Mouse (Mus musculus) thymus, adult 2 months (tissue): ENCODE data around the gene Akap5. TPM values are rescaled to one million over a fixed set of nuclear protein-coding genes. Genes with fewer than 3 reads are reported as not detected.

Source experiments
- DNase-seq: peaks from one replicate; pipeline ENCODE4 v3.0.0; 2021
- H3K27ac ChIP-seq: fragments of 200-500 bp; 2 replicates; pipeline ENCODE4 v1.5.1; 2012; ENCODE audit warnings: low read length, control low read depth; ENCODE audit not compliant: control insufficient read depth, insufficient read depth
- H3K27me3 ChIP-seq: fragments of 200-500 bp; 2 replicates; pipeline ENCODE4 v1.6.1; 2012; ENCODE audit warnings: mild to moderate bottlenecking, low read length, moderate library complexity, mixed read lengths; ENCODE audit not compliant: control insufficient read depth, insufficient read depth
- H3K36me3 ChIP-seq: fragments of 200-500 bp; 2 replicates; pipeline ENCODE4 v1.6.1; 2012; ENCODE audit warnings: mild to moderate bottlenecking, low read length, moderate library complexity; ENCODE audit not compliant: control insufficient read depth, insufficient read depth
- H3K4me1 ChIP-seq: fragments of 200-500 bp; replicated peaks from 2 replicates; pipeline ENCODE4 v1.6.1; 2012; ENCODE audit warnings: low read length; ENCODE audit not compliant: control insufficient read depth, insufficient read depth
- H3K4me3 ChIP-seq: fragments of 200-500 bp; 2 replicates; pipeline ENCODE4 v1.5.1; 2012; ENCODE audit warnings: mild to moderate bottlenecking, low read length, control low read depth, moderate library complexity; ENCODE audit not compliant: control insufficient read depth, insufficient read depth
- CTCF ChIP-seq: fragments of 200-500 bp; IDR thresholded peaks from 2 replicates; pipeline ENCODE4 v1.5.1; 2012; ENCODE audit warnings: mild to moderate bottlenecking, control low read depth, low read length, moderate library complexity, borderline replicate concordance; ENCODE audit not compliant: control insufficient read depth, poor library complexity, insufficient read depth; ENCODE audit errors: extremely low read depth
- POLR2A ChIP-seq: fragments of 200-500 bp; IDR thresholded peaks from 2 replicates; pipeline ENCODE4 v1.6.1; 2012; ENCODE audit warnings: mild to moderate bottlenecking, low read length, control low read depth, moderate library complexity; ENCODE audit not compliant: control insufficient read depth, poor library complexity, insufficient read depth; ENCODE audit errors: extremely low read depth
- WGBS: fragments of 180-500 bp; shearing (Covaris S2); methylation state at CpG from one replicate; pipeline ENCODE4 v1.1.7; 2018; 5-methylcytosine and 5-hydroxymethylcytosine counted together
- polyA plus RNA-seq: library from polyadenylated mRNA; depleted of rRNA; stranded (reverse); fragments of >200 nt; gene quantifications from 2 replicates; pipeline ENCODE4 v1.2.3, GENCODE M21; 2012

Gene Akap5
- polyA plus RNA-seq, 1 experiment = 0.16 TPM

- TF ChIP-seq CTCF (peak; percentile 69; the same call in 1 of the 2 replicates), POLR2A (no peak)
- Histone ChIP-seq H3K4me3 (no peak overlapping the region), H3K4me1 (peaks cover 19% of the 10 kb centered on the region), H3K27me3 (no peaks in the 10 kb centered on the region), H3K27ac (peak overlapping the region; percentile 25; the same call in 1 of the 2 replicates), H3K36me3 (no peaks in the 10 kb centered on the region)
- 68% methylated on average over 6 of the region's 7 CpGs for WGBS
- peak; percentile 51 for DNase-seq
Observed at GRCm38 (mm10) chr12:76372881-76373818, 48.5 kb downstream of the Akap5 start.

- Histone ChIP-seq H3K27me3 (no peaks in the 10 kb centered on the region), H3K4me3 (no peak overlapping the region), H3K36me3 (no peaks in the 10 kb centered on the region), H3K27ac (no peak overlapping the region), H3K4me1 (peaks cover 18% of the 10 kb centered on the region)
- DNase-seq = no peak
- TF ChIP-seq CTCF = no peak
- no peak for TF ChIP-seq POLR2A
- 90% methylated on average over 6 of the region's 6 CpGs for WGBS
Observed at GRCm38 (mm10) chr12:76373991-76374390, 49.3 kb downstream of the Akap5 start.

- DNase-seq = no peak
- no peak overlapping the region for H3K4me3 ChIP-seq
- H3K4me1 ChIP-seq = peaks cover 18% of the 10 kb centered on the region
- H3K27me3 ChIP-seq = no peaks in the 10 kb centered on the region
- WGBS = 93% methylated on average over 4 of the region's 4 CpGs
- no peak overlapping the region for H3K27ac ChIP-seq
- no peaks in the 10 kb centered on the region for H3K36me3 ChIP-seq
- TF ChIP-seq POLR2A (no peak), CTCF (no peak)
Observed at GRCm38 (mm10) chr12:76374911-76375310, 50.2 kb downstream of the Akap5 start.

GRCm38 (mm10) chr12:76375506-76375905 is 50.8 kb downstream of the Akap5 start:
- no peak overlapping the region for H3K27ac ChIP-seq
- H3K36me3 ChIP-seq = no peaks in the 10 kb centered on the region
- no peak for TF ChIP-seq CTCF
- no peak for TF ChIP-seq POLR2A
- no peaks in the 10 kb centered on the region for H3K27me3 ChIP-seq
- peaks cover 18% of the 10 kb centered on the region for H3K4me1 ChIP-seq
- 79% methylated on average over 3 of the region's 3 CpGs for WGBS
- H3K4me3 ChIP-seq = no peak overlapping the region
- DNase-seq = no peak

DNA sequence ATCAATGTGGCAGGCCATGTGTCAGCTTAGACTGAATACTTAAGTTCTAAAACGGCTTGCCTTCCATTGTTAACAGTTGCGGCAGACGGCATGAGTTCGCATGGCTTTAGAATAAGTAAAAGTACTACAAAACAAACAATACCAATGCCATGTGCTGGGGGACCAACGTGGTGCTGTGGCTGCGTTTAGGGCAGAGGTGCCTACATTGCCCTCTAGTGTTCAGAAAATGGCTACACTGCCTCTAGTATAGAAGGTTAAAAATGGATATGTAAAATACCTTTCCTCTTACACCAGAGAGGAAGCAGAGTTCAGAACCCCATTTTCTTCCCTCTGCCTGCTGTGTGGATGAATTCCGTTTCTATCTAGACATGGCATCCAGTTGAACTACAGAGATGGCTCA is 52.0 kb downstream of the Akap5 start:
- H3K4me1 ChIP-seq = peaks cover 18% of the 10 kb centered on the region
- H3K4me3 ChIP-seq = no peak overlapping the region
- no peaks in the 10 kb centered on the region for H3K36me3 ChIP-seq
- WGBS = 32% methylated on average over 7 of the region's 7 CpGs
- no peak overlapping the region for H3K27ac ChIP-seq
- DNase-seq = peak; percentile 53
- no peak for TF ChIP-seq POLR2A
- TF ChIP-seq CTCF = no peak
- H3K27me3 ChIP-seq = no peaks in the 10 kb centered on the region

- Histone ChIP-seq H3K27ac (no peak overlapping the region), H3K4me3 (no peak overlapping the region), H3K36me3 (no peaks in the 10 kb centered on the region), H3K4me1 (peaks cover 17% of the 10 kb centered on the region), H3K27me3 (no peaks in the 10 kb centered on the region)
- TF ChIP-seq POLR2A (no peak), CTCF (no peak)
- DNase-seq = no peak
- 94% methylated on average over 6 of the region's 6 CpGs for WGBS
Observed at GRCm38 (mm10) chr12:76377059-76377458, 52.4 kb downstream of the Akap5 start.

DNA sequence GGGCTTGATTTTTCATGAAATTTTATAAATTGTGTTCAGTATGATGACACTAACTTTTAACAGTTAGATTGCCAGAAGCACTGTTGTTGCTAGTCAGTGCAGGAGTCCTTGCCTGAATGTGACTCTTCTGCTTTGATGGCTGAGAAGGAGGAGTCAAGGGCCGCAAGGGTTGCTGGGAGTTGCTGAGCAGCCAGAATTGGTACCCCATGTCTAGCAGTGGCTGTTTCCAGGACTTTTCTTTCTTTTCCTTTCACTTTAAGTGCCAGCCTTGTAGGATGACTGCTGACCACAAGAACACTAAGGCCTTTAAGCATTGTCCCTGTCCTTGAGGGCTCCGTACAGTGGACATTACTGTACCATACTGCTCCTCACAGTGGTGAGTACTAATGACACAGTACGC is 53.0 kb downstream of the Akap5 start:
- no peak for TF ChIP-seq CTCF
- no peak for TF ChIP-seq POLR2A
- no peak overlapping the region for H3K27ac ChIP-seq
- H3K36me3 ChIP-seq = no peaks in the 10 kb centered on the region
- DNase-seq = no peak
- H3K4me3 ChIP-seq = no peak overlapping the region
- H3K27me3 ChIP-seq = no peaks in the 10 kb centered on the region
- 90% methylated on average over 3 of the region's 3 CpGs for WGBS
- peaks cover 11% of the 10 kb centered on the region for H3K4me1 ChIP-seq
